Mouse (Mus musculus): ENCODE data around the gene Gys1.

- TF ChIP-seq CTCF (IDR thresholded peaks at IDR 0.05; ENCODE audit: low read depth, low read length), result no peak
- no peak for TF ChIP-seq EP300 (IDR thresholded peaks at IDR 0.05; ENCODE audit: insufficient read depth, low read depth, low read length)
Observed at GRCm38 (mm10) chr7:45412421-45412820, 22.2 kb upstream of the Gys1 start.
